8 mouse cellular contexts compared by ENCODE assay signal in the genomic region with DNA sequence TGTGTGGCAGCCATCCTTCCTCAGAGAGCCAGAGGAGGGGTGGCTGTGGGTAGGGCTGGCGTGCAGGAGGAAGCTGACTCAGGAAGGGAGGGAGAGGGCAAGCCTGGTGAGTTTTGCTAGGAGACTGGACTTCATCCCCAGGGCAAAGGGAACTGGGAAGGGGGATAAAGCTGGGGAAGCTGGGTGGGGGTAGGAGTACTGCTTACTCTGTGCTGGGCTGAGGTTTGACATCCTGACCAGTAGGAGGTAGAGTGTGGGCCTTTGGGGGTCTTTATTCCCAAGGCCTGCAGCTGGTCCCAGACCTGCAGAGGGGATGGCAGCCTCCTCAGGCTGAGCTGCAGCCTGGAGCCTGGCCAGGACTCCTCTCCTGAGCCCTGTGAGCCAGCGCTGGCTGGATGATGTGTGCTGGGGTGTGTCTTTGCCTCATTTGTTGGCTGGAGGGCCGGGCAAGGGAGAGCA. TPM values are rescaled to one million over a fixed set of nuclear protein-coding genes. Genes with fewer than 3 reads are reported as not detected.
DNase-seq lines count a peak whose midpoint lies in the region; ATAC-seq and TF ChIP-seq lines count a peak whose summit lies in the region.

No protein-coding gene starts in this region.

- H3K4me2 ChIP-seq in intestine, embryonic 16.5 days (ENCODE audit: low read depth, low read length): peak overlapping the region; percentile 22
- H3K4me2 ChIP-seq in liver, embryonic 14.5 days (ENCODE audit: low read depth): no peak overlapping the region

- H3K4me1 ChIP-seq in embryonic facial prominence, embryonic 10.5 days: peaks cover 40% of the 10 kb centered on the region
- H3K4me1 ChIP-seq in intestine, embryonic 16.5 days (ENCODE audit: control insufficient read depth, insufficient read depth, low read length): peaks cover 45% of the 10 kb centered on the region
- peaks cover 0 to 10% of the 10 kb centered on the region in 2 experiments; a peak in 2 of 4 replicates for H3K4me1 ChIP-seq in liver, embryonic 14.5 days (replicated peaks; ENCODE audit: control insufficient read depth in 2 of 2, insufficient read depth in 2 of 2, low read length in 1 of 2)

- no peaks in the 10 kb centered on the region for H3K9me3 ChIP-seq in embryonic facial prominence, embryonic 10.5 days
- no peaks in the 10 kb centered on the region for H3K9me3 ChIP-seq in intestine, embryonic 16.5 days (ENCODE audit: control insufficient read depth, low read length)
- no peaks in the 10 kb centered on the region for H3K9me3 ChIP-seq in liver, embryonic 14.5 days (ENCODE audit: control insufficient read depth, low read length)

- WGBS in embryonic facial prominence, embryonic 10.5 days: 19% methylated on average over 3 of the region's 3 CpGs
- WGBS in intestine, embryonic 16.5 days: 8% methylated on average over 3 of the region's 3 CpGs
- 36% methylated on average over 3 of the region's 3 CpGs for WGBS in liver, embryonic 14.5 days (ENCODE audit: insufficient replicate concordance)

- ATAC-seq in intestine, embryonic 16.5 days: peak; percentile 68
- ATAC-seq in liver, embryonic 14.5 days (ENCODE audit: insufficient read depth): peak; percentile 40; the same call in 1 of the 2 replicates
- no peak for ATAC-seq in megakaryocyte progenitor cell, adult 5-6 weeks (replicated peaks; ENCODE audit: poor library complexity)

- TF ChIP-seq CTCF in liver, embryonic 14.5 days (IDR thresholded peaks at IDR 0.05; ENCODE audit: low read depth): no peak

- peak overlapping the region; percentile 40; the same call in 1 of the 2 replicates for H3K9ac ChIP-seq in intestine, embryonic 16.5 days (ENCODE audit: low read depth, low read length)
- no peak overlapping the region for H3K9ac ChIP-seq in liver, embryonic 14.5 days (replicated peaks)

- peak; percentile 59 for DNase-seq in gastrocnemius, adult 18-20 months (ENCODE audit: low spot score)
- DNase-seq in gastrocnemius, adult 8-10 months (ENCODE audit: low spot score in 2 of 2): no peak
- DNase-seq in embryonic facial prominence, embryonic 10.5 days (ENCODE audit: low spot score): no peak
- DNase-seq in liver, embryonic 14.5 days (ENCODE audit: low read depth in 3 of 3, low spot score in 3 of 3): no peak
- no peak for DNase-seq in spleen, postnatal 36 days (ENCODE audit: low spot score in 2 of 2)
- no peak for DNase-seq in layer of hippocampus, adult 8-10 months (ENCODE audit: low spot score in 2 of 2)

- no peak overlapping the region for H3K4me3 ChIP-seq in embryonic facial prominence, embryonic 10.5 days
- H3K4me3 ChIP-seq in intestine, embryonic 16.5 days (ENCODE audit: low read length): no peak overlapping the region
- no peak overlapping the region for H3K4me3 ChIP-seq in liver, embryonic 14.5 days (ENCODE audit: insufficient read depth in 1 of 2, low read depth in 2 of 2, low read length in 2 of 2)

- H3K36me3 ChIP-seq in embryonic facial prominence, embryonic 10.5 days (replicated peaks): no peaks in the 10 kb centered on the region
- H3K36me3 ChIP-seq in intestine, embryonic 16.5 days (ENCODE audit: control insufficient read depth, insufficient read depth, low read length): no peaks in the 10 kb centered on the region
- H3K36me3 ChIP-seq in liver, embryonic 14.5 days (replicated peaks; ENCODE audit: control insufficient read depth, insufficient read depth, low read depth): no peaks in the 10 kb centered on the region

- peaks cover 68% of the 10 kb centered on the region for H3K27me3 ChIP-seq in embryonic facial prominence, embryonic 10.5 days (replicated peaks; ENCODE audit: low read depth, poor library complexity, severe bottlenecking)
- no peaks in the 10 kb centered on the region for H3K27me3 ChIP-seq in intestine, embryonic 16.5 days (replicated peaks; ENCODE audit: control insufficient read depth, insufficient read depth, low read length)
- peaks cover 8% of the 10 kb centered on the region for H3K27me3 ChIP-seq in liver, embryonic 14.5 days (ENCODE audit: control insufficient read depth, insufficient read depth, low read length)

- H3K27ac ChIP-seq in embryonic facial prominence, embryonic 10.5 days (replicated peaks): peak overlapping the region; percentile 8; the same call in 1 of the 2 replicates
- H3K27ac ChIP-seq in intestine, embryonic 16.5 days (ENCODE audit: low read length): peak overlapping the region; percentile 85
- H3K27ac ChIP-seq in liver, embryonic 14.5 days: no peak overlapping the region

- no peak for TF ChIP-seq EP300 in liver, embryonic 14.5 days (IDR thresholded peaks at IDR 0.05; ENCODE audit: low read depth)

RNA-seq across cellular contexts. Expression of a gene that starts 4.6 kb away (rescaled TPM):
- 100 to 1,000 TPM; 129 to 134 TPM for total RNA-seq in gastrocnemius, adult 18-20 months (2021)
- total RNA-seq in gastrocnemius, adult 8-10 months (2022): 100 to 1,000 TPM; 127 to 155 (median 141) TPM
- 8.8 and 9.3 TPM in 2 replicates for polyA plus RNA-seq in embryonic facial prominence, embryonic 10.5 days (2016; fragmentation: Nextera tagmentation; extraction: Ambion mirVana)
- polyA plus RNA-seq in intestine, embryonic 16.5 days (2015; fragmentation: Nextera tagmentation; extraction: Ambion mirVana): 9.9 and 11.4 TPM in 2 replicates
- polyA plus RNA-seq in liver, embryonic 14.5 days (2012; rRNA removed): 7.1 and 7.5 TPM in 2 replicates
- polyA plus RNA-seq in liver, embryonic 14.5 days (2014; fragmentation: Nextera tagmentation; extraction: Ambion mirVana): 2.4 and 2.9 TPM in 2 replicates
- total RNA-seq in layer of hippocampus, adult 8-10 months (2022): 10 to 100 TPM; 31.6 to 33.9 (median 32.9) TPM
- total RNA-seq in megakaryocyte progenitor cell, adult 5-6 weeks (2015): 1.1 and 1.2 TPM in 2 replicates
- 1.9 and 2.5 TPM in 2 replicates for total RNA-seq in megakaryocyte progenitor cell, adult 5-6 weeks (2017)

Comparison
In these comparisons a context has a peak if more than half of its experiments do, and no peak if none do; other contexts are left out.
1. RNA of a gene that starts 4.6 kb away (total RNA-seq): 127 to 155 TPM in gastrocnemius, adult 8-10 months, 129 to 134 TPM in gastrocnemius, adult 18-20 months and 31.6 to 33.9 TPM in layer of hippocampus, adult 8-10 months; 1.1 to 2.5 TPM in megakaryocyte progenitor cell, adult 5-6 weeks; every median in the first group is over 4 times any median in the second.